ENCODE assay signal across 11 mouse cellular contexts in genomic region chr12:55487843-55488660, GRCm38 (mm10). TPM values are rescaled to one million over a fixed set of nuclear protein-coding genes. Genes with fewer than 3 reads are reported as not detected.
DNase-seq lines count a peak whose midpoint lies in the region; ATAC-seq lines count a peak whose summit lies in the region.
"Had no signal": no experiment of that assay in that cellular context is flagged by ENCODE, and none has a peak within 500 bp of the region (broad histone marks: within the 10 kb centered on the region; RNA-seq: fewer than 3 reads in every experiment).

No protein-coding gene starts in this region.

- peaks cover 28% of the 10 kb centered on the region for H3K36me3 ChIP-seq in kidney, embryonic 16.5 days (ENCODE audit: insufficient read depth, low read length)

- H3K4me3 ChIP-seq in kidney, embryonic 16.5 days (ENCODE audit: low read length): no peak overlapping the region
- H3K4me3 ChIP-seq: hindbrain, embryonic 15.5 days had no signal

- no peak overlapping the region for H3K4me2 ChIP-seq in kidney, embryonic 16.5 days (replicated peaks; ENCODE audit: low read depth, low read length)
- H3K4me2 ChIP-seq: hindbrain, embryonic 15.5 days had no signal

- no peak for ATAC-seq in CD4-positive, CD25-positive, alpha-beta regulatory T cell, adult 4 months
- ATAC-seq in kidney, embryonic 16.5 days (ENCODE audit: low FRiP score, low TSS enrichment): no peak
- ATAC-seq in monocyte, adult 5-6 weeks (replicated peaks; ENCODE audit: insufficient number of reproducible peaks, low FRiP score, low TSS enrichment, poor library complexity, severe bottlenecking): no peak
- ATAC-seq in erythroblast, adult 5-6 weeks (replicated peaks; ENCODE audit: low FRiP score, poor library complexity, severe bottlenecking): no peak

- DNase-seq in CD4-positive, CD25-positive, alpha-beta regulatory T cell, adult 2 months (ENCODE audit: low read depth, low spot score): peak; percentile 57
- no peak for DNase-seq in kidney, adult 18-20 months
- DNase-seq in thymus, postnatal 0 days (ENCODE audit: low spot score): peak; percentile 32
- DNase-seq in thymus, adult 18-20 months: no peak
- DNase-seq: kidney, postnatal 10 days had no signal

- H3K9me3 ChIP-seq in kidney, embryonic 16.5 days (ENCODE audit: low read length): no peaks in the 10 kb centered on the region
- H3K9me3 ChIP-seq: hindbrain, embryonic 15.5 days had no signal

- H3K27ac ChIP-seq in kidney, embryonic 16.5 days (ENCODE audit: low read length): 0 out of 2 replicates have a peak overlapping the region, but pooled peaks have one; percentile 6
- H3K27ac ChIP-seq: hindbrain, embryonic 15.5 days; liver, embryonic 14.5 days had no signal

- no peak overlapping the region for H3K9ac ChIP-seq in kidney, embryonic 16.5 days (replicated peaks; ENCODE audit: low read length)
- H3K9ac ChIP-seq: hindbrain, embryonic 15.5 days; liver, embryonic 14.5 days had no signal

- no peaks in the 10 kb centered on the region for H3K27me3 ChIP-seq in kidney, embryonic 16.5 days (ENCODE audit: insufficient read depth, low read length)
- H3K27me3 ChIP-seq: hindbrain, embryonic 15.5 days had no signal

- peaks cover 23% of the 10 kb centered on the region for H3K4me1 ChIP-seq in kidney, embryonic 16.5 days (ENCODE audit: insufficient read depth, low read length)

- 94% methylated on average over 7 of the region's 7 CpGs for WGBS in kidney, embryonic 16.5 days

RNA-seq across cellular contexts. Expression of gene Nfkbia, which starts 4.4 kb away (rescaled TPM):
- 100 to 1,000 TPM; 643 to 660 TPM for polyA plus RNA-seq in CD4-positive, CD25-positive, alpha-beta regulatory T cell, adult 4 months (2017; shearing (Covaris generic))
- 84.8 and 94.7 TPM in 2 replicates for polyA plus RNA-seq in kidney, embryonic 16.5 days (2015; fragmentation: Nextera tagmentation; extraction: Ambion mirVana)
- 296 and 339 TPM in 2 replicates for polyA plus RNA-seq in thymus, postnatal 0 days (2015; fragmentation: Nextera tagmentation; extraction: Ambion mirVana)
- 223 to 481 TPM (median 360 TPM) in 3 replicates for total RNA-seq in monocyte, adult 5-6 weeks (2017)
- 13.4 and 14.8 TPM in 2 replicates for total RNA-seq in erythroblast, adult 5-6 weeks (2015; ENCODE audit: low replicate concordance)
- total RNA-seq in erythroblast, adult 5-6 weeks (2017; ENCODE audit: low replicate concordance): 14.1 and 20.5 TPM in 2 replicates

Comparison
In these comparisons a context has a peak if more than half of its experiments do, and no peak if none do; other contexts are left out.
1. DNase-seq: peak in CD4-positive, CD25-positive, alpha-beta regulatory T cell, adult 2 months (single experiment) and thymus, postnatal 0 days (single experiment); none in kidney, adult 18-20 months (single experiment) and thymus, adult 18-20 months (0 of 2).